Mouse (Mus musculus) urinary bladder, postnatal 36 days (tissue): ENCODE data around the gene Ddx47.

Experiments
- DNase-seq, 2 experiments: peaks; one replicate each; pipeline ENCODE4 v3.0.0; 2022; ENCODE audit warnings: low spot score in 2 of 2, mixed read lengths in 1 of 2

Ddx47 gene

GRCm38 (mm10) chr6:135069856-135070255, 58.4 kb downstream of the Ddx47 start:
- DNase-seq: no peak

GRCm38 (mm10) chr6:135070347-135070746, 58.9 kb downstream of the Ddx47 start:
- no peak for DNase-seq
